Comparison of ENCODE assay signal across 24 mouse cellular contexts in the genomic region with DNA sequence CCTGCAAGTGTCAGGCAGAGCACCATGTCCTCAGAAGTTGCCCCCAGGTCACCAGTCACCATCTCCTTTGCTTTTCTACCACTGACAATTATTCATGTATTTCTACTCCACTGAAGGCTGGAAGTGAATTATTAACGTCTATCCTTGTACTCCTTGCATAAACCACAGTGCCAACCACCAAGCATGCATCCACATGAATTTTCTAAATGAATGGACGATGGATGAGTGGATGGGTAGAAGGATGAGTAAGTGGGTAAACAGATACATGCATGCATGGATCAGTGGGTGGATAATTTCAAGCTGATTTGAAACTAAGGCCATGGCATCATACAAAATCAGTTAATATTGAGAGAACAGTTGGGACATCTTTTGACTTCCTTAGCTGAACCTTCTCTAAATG.
"Had no signal": no experiment of that assay in that cellular context is flagged by ENCODE, and none has a peak within 500 bp of the region (broad histone marks: within the 10 kb centered on the region; RNA-seq: fewer than 3 reads in every experiment).

No protein-coding gene starts in this region.

- H3K9ac ChIP-seq: heart, embryonic 12.5 days; hindbrain, embryonic 12.5 days; hindbrain, embryonic 14.5 days; intestine, embryonic 15.5 days; limb, embryonic 12.5 days; liver, embryonic 12.5 days; liver, embryonic 14.5 days had no signal

- H3K4me1 ChIP-seq: heart, embryonic 12.5 days; hindbrain, embryonic 10.5 days; hindbrain, embryonic 12.5 days; intestine, embryonic 15.5 days; limb, embryonic 10.5 days; limb, embryonic 12.5 days; liver, embryonic 12.5 days had no signal

- H3K36me3 ChIP-seq: heart, embryonic 12.5 days; hindbrain, embryonic 10.5 days; hindbrain, embryonic 12.5 days; intestine, embryonic 15.5 days; limb, embryonic 10.5 days; limb, embryonic 12.5 days; liver, embryonic 12.5 days had no signal

- DNase-seq: gastrocnemius, adult 2 months; gastrocnemius, postnatal 10 days; gastrocnemius, postnatal 25 days; heart, adult 2 months; heart, postnatal 10 days; heart, postnatal 4 days; kidney, postnatal 14 days; liver; lung, adult 18-20 months had no signal

- H3K4me3 ChIP-seq: gastrocnemius, adult 2 months; heart, adult 2 months; heart, embryonic 12.5 days; hindbrain, embryonic 10.5 days; hindbrain, embryonic 12.5 days; intestine, embryonic 15.5 days; layer of hippocampus, adult 2 months; left cerebral cortex, adult 2 months; limb, embryonic 10.5 days; limb, embryonic 12.5 days; liver, embryonic 12.5 days had no signal

- H3K27ac ChIP-seq: gastrocnemius, adult 2 months; heart, adult 2 months; hindbrain, embryonic 10.5 days; hindbrain, embryonic 12.5 days; hindbrain, embryonic 14.5 days; intestine, embryonic 15.5 days; kidney, postnatal 0 days; layer of hippocampus, adult 2 months; left cerebral cortex, adult 2 months; limb, embryonic 10.5 days; limb, embryonic 12.5 days; liver, embryonic 12.5 days; liver, embryonic 14.5 days had no signal

- H3K4me2 ChIP-seq: heart, embryonic 12.5 days; hindbrain, embryonic 12.5 days; hindbrain, embryonic 14.5 days; intestine, embryonic 15.5 days; limb, embryonic 12.5 days; liver, embryonic 12.5 days had no signal

- H3K27me3 ChIP-seq: heart, embryonic 12.5 days; hindbrain, embryonic 12.5 days; intestine, embryonic 15.5 days; limb, embryonic 12.5 days; liver, embryonic 12.5 days had no signal

- ATAC-seq: hindbrain, embryonic 16.5 days; inflammation-experienced regulatory T-cells, adult 6 months; intestine, embryonic 15.5 days; intestine, postnatal 0 days; liver, embryonic 12.5 days had no signal

- H3K9me3 ChIP-seq: heart, embryonic 12.5 days; hindbrain, embryonic 10.5 days; hindbrain, embryonic 12.5 days; intestine, embryonic 15.5 days; limb, embryonic 10.5 days; liver, embryonic 12.5 days had no signal
